Mouse (Mus musculus) liver, embryonic 14.5 days (tissue): ENCODE results near the gene Fam174b.

Experiments used
- CTCF ChIP-seq: IDR thresholded peaks from 2 replicates; pipeline ENCODE4 v1.5.1; 2016; ENCODE audit warnings: antibody characterized with exemption, low read depth, control low read depth
- EP300 ChIP-seq: IDR thresholded peaks from 2 replicates; pipeline ENCODE4 v1.6.1; 2016; ENCODE audit warnings: antibody characterized with exemption, low read depth

GRCm38 (mm10) chr7:73764679-73765078, 24.6 kb downstream of the Fam174b start:
- TF ChIP-seq CTCF (no peak), EP300 (peak; percentile 15; the same call in 1 of the 2 replicates)
